Mouse (Mus musculus) ES-Bruce4 (cell line): ENCODE measurements around the gene Gramd1b.

ENCODE experiments used
- CTCF ChIP-seq: IDR thresholded peaks from one replicate; pipeline ENCODE4 v1.8.1; 2011; ENCODE audit warnings: low read depth, low read length
- POLR2A ChIP-seq: IDR thresholded peaks from one replicate; pipeline ENCODE4 v1.8.1; 2011; ENCODE audit warnings: low read length; ENCODE audit not compliant: insufficient read depth

DNA sequence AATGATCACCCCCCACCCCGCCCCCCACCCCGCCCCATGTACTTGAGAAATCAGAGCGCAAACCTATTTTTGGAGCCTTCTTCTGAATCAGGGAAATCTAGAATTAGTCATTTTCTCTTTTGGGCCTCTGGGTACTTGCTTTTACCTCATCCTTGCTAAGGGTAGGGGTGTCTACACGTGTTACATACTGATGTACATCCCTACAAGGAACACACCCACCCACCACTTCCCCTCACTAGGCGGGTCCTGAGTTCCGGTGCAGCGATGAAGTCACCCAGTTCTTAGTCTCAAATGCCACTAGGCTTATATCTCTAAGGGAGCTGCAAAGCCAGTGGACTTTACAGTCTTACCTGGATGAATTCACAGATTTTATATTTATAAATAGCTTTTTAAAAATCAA is 187.4 kb downstream of the Gramd1b start:
- TF ChIP-seq POLR2A (no peak), CTCF (no peak)
